Mouse (Mus musculus) ES-CJ7 (cell line): ENCODE results near the gene Ypel3.
"Not testable (repeated sequence)": the region's sequence is repeated elsewhere in the genome, so short reads cannot be mapped to it uniquely, and the experiment has no call there.

Experiments used
- DNase-seq: peaks from one replicate; pipeline ENCODE4 v3.0.0; 2011; ENCODE audit warnings: low read depth, low spot score

Gene Ypel3

GRCm38 (mm10) chr7:126776598-126777057 is at the start of gene Ypel3:
Ypel3 (plus strand) TSS chr7:126776955.
- DNase-seq = peak; percentile 82

DNA sequence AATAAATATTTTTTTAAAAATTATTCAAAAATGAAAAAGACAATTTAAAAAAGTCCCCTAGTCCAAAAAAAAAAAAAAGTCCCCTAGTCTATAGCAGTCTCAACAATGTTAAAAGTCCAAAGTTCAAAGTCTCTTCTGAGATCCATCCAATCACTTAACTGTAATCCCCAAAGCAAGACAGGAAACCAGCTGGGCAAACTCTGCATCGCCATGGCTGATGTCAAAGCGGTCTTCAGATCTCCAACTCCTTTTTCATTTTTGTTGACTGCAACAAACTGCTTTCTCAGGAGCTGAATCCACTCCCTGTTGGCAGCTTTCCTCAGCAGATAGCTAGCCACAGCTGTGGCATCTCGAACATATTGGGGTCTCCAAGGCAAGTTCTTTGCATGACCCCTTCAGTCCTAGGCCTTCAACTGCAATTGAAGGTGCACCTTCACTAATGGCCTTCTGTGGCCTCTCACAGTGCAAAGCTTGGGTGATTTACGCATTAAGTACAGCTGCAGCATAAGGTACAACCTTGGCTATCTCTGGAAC is 46.4 kb upstream of the Ypel3 start:
- not testable (repeated sequence) for DNase-seq

DNA sequence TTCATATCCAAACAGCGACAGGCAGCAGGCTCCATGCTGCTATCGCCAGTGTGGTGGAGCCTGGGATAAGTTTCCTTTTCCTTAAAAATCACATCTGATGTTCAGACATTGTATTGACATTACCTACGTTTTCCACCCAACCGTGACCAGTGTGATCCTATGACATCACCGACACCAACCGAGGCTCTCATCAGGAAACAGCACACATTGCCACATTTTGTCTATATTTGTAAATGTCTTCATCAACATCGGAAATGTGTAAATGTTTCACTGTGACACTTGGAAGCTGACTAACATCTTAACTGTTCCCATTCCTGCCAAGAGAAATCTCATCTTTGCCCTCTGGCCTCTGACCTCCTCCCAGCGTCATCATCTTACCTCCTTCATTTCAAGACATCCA is 40.6 kb upstream of the Ypel3 start:
- no peak for DNase-seq

DNA sequence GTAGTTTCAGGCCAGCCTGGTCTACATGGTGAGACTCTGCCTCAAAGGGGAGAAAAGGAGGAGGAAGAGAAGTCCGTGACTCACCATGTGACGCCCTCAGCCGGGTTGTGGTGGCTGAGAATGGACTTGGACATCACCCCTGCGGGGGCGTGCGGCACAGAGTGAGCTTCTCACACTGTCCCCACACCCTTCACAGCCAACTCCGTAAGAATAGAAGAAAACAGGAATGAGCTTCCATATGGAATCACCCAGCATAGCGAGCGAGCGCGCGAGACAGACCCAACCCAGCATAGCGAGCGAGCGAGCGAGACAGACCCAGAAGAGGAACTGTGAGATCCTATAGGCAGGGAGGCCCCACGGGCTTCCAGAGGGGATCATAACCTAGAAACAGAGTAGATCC is 37.2 kb upstream of the Ypel3 start:
- no peak for DNase-seq

- no peak for DNase-seq
Observed at GRCm38 (mm10) chr7:126740132-126740735, 36.5 kb upstream of the Ypel3 start.

- DNase-seq = no peak
Observed at GRCm38 (mm10) chr7:126740977-126741376, 35.8 kb upstream of the Ypel3 start.

DNA sequence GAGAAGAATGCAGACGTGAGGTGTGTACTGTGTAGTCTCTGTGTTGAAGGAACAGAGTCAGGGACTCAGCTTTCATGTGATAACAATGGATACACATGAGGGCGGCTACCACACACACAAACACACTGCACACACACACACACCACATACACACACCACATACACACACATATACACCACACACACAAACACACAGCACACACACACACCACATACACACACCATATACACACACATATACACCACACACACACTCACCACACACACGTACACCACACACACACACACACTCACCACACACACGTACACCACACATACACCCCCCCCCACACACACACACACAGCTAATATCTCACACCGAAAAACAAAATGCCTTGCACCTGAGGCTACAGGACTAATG is 35.3 kb upstream of the Ypel3 start:
- no peak for DNase-seq

GRCm38 (mm10) chr7:126741964-126742482 is 34.7 kb upstream of the Ypel3 start:
- DNase-seq = no peak

DNA sequence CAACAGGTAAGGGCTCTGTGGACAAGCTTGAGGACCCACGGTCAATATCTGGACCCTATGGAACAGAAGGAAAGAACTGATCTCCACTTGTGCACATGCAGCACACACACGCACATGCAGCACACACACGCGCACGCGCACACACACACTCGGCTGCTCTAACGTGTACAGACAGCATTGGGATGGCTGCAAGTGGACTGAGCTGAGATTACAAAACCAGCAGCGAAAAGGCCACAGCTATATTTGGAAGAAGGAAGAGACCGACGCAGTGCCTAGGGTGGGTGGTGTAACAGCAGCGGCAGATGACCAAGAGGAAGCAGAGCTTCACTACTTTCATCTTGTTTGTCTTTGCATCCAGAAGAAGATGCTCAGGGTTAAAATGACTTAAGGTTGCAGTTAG is 30.7 kb upstream of the Ypel3 start:
- DNase-seq = no peak

- no peak for DNase-seq
Observed at GRCm38 (mm10) chr7:126746798-126747197, 30.0 kb upstream of the Ypel3 start.

DNA sequence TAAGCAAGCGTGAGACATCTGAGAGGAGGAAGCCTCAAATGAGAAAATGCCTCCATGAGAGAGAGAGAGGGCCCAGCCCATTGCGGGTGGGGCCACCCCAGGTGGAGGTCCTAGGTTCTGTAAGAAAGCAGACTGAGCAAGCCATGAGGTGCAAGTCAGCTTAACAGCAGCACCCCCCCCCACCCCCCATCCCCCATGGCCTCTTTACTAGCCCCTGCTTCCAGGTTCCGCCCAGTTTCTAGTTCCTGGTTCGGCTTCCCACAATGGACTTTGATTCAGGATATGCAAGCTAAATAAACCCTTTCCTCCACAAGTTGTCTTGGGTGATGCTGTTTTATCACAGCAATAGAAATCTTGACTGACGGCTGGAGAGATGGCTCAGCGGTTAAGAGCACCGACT is 27.9 kb upstream of the Ypel3 start:
- DNase-seq = no peak

DNA sequence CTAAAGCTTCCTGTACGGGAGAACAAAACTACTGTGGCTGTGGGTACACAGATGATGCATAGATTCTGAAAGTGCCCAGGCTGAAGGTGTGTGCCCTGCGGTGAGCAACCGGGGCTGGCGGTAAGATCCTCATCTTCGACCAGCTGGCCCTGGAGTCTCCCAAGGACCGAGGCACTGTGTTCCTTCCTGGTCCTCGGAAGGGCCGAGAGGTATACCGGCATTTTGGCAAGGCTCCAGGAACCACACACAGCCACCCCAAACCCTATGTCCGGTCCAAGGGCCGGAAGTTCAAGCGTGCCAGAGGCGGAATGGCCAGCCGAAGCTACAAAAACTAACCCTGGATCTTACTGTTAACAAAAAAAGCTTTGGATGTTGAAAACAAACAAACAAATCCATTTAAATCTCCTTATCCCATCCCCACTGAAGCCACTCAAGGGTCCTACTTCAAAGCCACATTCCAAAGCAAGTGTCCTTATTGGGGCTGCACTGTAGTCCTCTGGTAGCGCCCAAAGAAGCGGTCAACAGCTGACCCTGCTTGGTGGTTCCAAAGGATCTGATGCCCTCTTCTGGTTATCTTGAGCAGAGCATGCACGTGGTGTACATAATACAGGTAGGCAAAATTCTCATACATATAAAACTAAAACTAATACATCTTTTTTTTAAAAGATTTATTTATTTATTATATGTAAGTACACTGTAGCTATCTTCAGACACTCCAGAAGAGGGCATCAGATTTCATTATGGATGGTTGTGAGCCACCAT is 27.0 kb upstream of the Ypel3 start:
- DNase-seq = no peak

- DNase-seq = peak; percentile 87
Observed at GRCm38 (mm10) chr7:126754866-126755265, 21.9 kb upstream of the Ypel3 start.

- no peak for DNase-seq
Observed at GRCm38 (mm10) chr7:126758539-126758938, 18.2 kb upstream of the Ypel3 start.

- DNase-seq = peak; percentile 94
Observed at GRCm38 (mm10) chr7:126759050-126759671, 17.6 kb upstream of the Ypel3 start, which contains the start of gene Mapk3. Mapk3 (plus strand) TSS chr7:126759601.

- DNase-seq = no peak
Observed at GRCm38 (mm10) chr7:126759672-126760390, 16.9 kb upstream of the Ypel3 start.

DNA sequence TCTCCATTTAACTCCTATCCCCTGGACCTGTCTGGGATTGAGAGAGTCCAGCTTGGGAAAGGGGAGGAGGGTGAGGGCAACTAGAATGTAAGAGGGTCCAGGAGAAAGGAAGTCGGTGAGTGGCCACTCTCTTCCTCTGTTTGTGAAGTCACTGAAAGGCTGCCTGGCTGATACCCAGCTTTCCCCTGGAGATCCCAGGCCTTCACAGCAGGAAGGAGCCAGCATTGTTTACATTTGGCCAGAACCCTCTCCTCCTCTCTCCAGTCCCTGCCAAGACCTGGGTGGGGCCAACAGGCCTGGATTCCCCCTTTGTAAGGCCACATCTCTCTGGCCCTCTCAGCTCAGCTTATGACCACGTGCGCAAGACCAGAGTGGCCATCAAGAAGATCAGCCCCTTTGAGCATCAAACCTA is 16.4 kb upstream of the Ypel3 start:
- DNase-seq = no peak

DNA sequence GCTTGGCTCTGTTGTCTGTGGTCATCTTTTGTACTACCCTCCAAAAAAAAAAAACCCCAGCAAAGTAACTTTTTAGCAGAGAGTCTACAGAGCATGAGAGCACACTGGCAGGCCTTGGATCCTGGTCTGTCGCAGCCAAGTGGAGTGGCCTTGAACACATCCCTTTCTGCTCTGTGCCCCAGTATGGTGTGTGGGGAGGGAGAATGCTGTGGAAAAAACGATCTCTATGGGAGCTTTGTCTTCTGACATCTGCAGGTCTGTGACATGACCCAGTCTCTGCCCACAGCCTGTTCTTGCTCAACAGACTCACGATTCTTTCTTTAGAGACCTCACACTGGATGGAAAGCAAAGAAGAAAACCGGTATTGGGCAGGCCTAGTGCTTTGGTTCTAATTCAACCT is 15.8 kb upstream of the Ypel3 start:
- no peak for DNase-seq

- no peak for DNase-seq
Observed at GRCm38 (mm10) chr7:126761529-126762067, 15.2 kb upstream of the Ypel3 start.

- no peak for DNase-seq
Observed at GRCm38 (mm10) chr7:126762471-126763008, 14.2 kb upstream of the Ypel3 start.

- DNase-seq = no peak
Observed at GRCm38 (mm10) chr7:126765540-126765939, 11.2 kb upstream of the Ypel3 start.
